Mouse (Mus musculus) MEL (cell line): ENCODE data around the gene Slc39a12.

Source experiments
- CTCF ChIP-seq, 3 experiments: IDR thresholded peaks in 2 of 3; conservative IDR thresholded peaks in 1 of 3; 2 replicates each; pipeline ENCODE4 v1.5.1; 2011 to 2012; ENCODE audit warnings: low read length in 3 of 3, low read depth in 2 of 3, mild to moderate bottlenecking in 2 of 3, improper control_type of control experiment in 1 of 3, inconsistent platforms in 1 of 3, mixed read lengths in 1 of 3, moderate library complexity in 1 of 3; ENCODE audit not compliant: control insufficient read depth in 1 of 3, insufficient read depth in 1 of 3, poor library complexity in 1 of 3, severe bottlenecking in 1 of 3
- EP300 ChIP-seq, 2 experiments: IDR thresholded peaks; 2 replicates each; pipeline ENCODE4 v1.6.1; 2011; ENCODE audit warnings: improper control_type of control experiment in 2 of 2, low read length in 2 of 2, low read depth in 1 of 2, mild to moderate bottlenecking in 1 of 2
- GABPA ChIP-seq: IDR thresholded peaks from 2 replicates; pipeline ENCODE4 v1.6.1; 2012; ENCODE audit warnings: low read depth, mild to moderate bottlenecking, inconsistent platforms, low read length, improper control_type of control experiment, moderate library complexity
- GATA1 ChIP-seq: IDR thresholded peaks from 2 replicates; pipeline ENCODE4 v1.6.1; 2011; ENCODE audit warnings: low read depth, low read length, improper control_type of control experiment
- HCFC1 ChIP-seq: IDR thresholded peaks from 2 replicates; pipeline ENCODE4 v1.6.1; 2012; ENCODE audit warnings: low read depth, mild to moderate bottlenecking, inconsistent platforms, low read length, improper control_type of control experiment, moderate library complexity
- MAFK ChIP-seq: IDR thresholded peaks from 2 replicates; pipeline ENCODE4 v1.6.1; 2011; ENCODE audit warnings: low read depth, mild to moderate bottlenecking, low read length, improper control_type of control experiment, borderline replicate concordance
- MYB ChIP-seq: IDR thresholded peaks from 2 replicates; pipeline ENCODE4 v1.6.1; 2011; ENCODE audit warnings: mild to moderate bottlenecking, low read depth, low read length, improper control_type of control experiment
- POLR2A ChIP-seq, 2 experiments: IDR thresholded peaks; 2 replicates each; pipeline ENCODE4 v1.6.1; 2011 to 2012; ENCODE audit warnings: low read length in 2 of 2, mild to moderate bottlenecking in 2 of 2, control low read depth in 1 of 2, improper control_type of control experiment in 1 of 2, low read depth in 1 of 2, moderate library complexity in 1 of 2; ENCODE audit not compliant: control insufficient read depth in 1 of 2, insufficient read depth in 1 of 2, poor library complexity in 1 of 2
- TCF12 ChIP-seq: IDR thresholded peaks from 2 replicates; pipeline ENCODE4 v1.6.1; 2014; ENCODE audit warnings: low read depth, mild to moderate bottlenecking, inconsistent platforms, low read length, improper control_type of control experiment, moderate library complexity

- TF ChIP-seq HCFC1: no peak
- no peak for TF ChIP-seq GABPA
- TF ChIP-seq CTCF (IDR thresholded peaks at IDR 0.05 in 2 of 3, conservative IDR thresholded peaks at IDR 0.05 in 1 of 3; ENCODE audit: control insufficient read depth in 1 of 3, insufficient read depth in 1 of 3, low read depth in 2 of 3, low read length in 3 of 3, poor library complexity in 1 of 3, severe bottlenecking in 1 of 3): peak in 2 of 3 experiments; percentile 10 to 16; a peak in 1 of 6 replicates
- no peak for TF ChIP-seq MAFK
- no peak for TF ChIP-seq GATA1
- TF ChIP-seq MYB: no peak
- no peak for TF ChIP-seq EP300 (IDR thresholded peaks at IDR 0.05; ENCODE audit: low read depth in 1 of 2, low read length in 2 of 2)
- TF ChIP-seq TCF12: no peak
- TF ChIP-seq POLR2A (IDR thresholded peaks at IDR 0.05; ENCODE audit: control insufficient read depth in 1 of 2, insufficient read depth in 1 of 2, low read depth in 1 of 2, low read length in 2 of 2, poor library complexity in 1 of 2): no peak
These were observed 14.9 kb downstream of the Slc39a12 start for GRCm38 (mm10) chr2:14403000-14403399.
